Mouse (Mus musculus) CD4-positive, CD25-positive, alpha-beta regulatory T cell, adult 2 months (primary cell): ENCODE results near the gene Rbm20.

Experiments
- DNase-seq: peaks from one replicate; pipeline ENCODE4 v3.0.0-alpha.2; 2012; ENCODE audit warnings: low read depth, low spot score

Gene Rbm20

GRCm38 (mm10) chr19:53757432-53758109, 80.5 kb downstream of the Rbm20 start:
- no peak for DNase-seq

- DNase-seq: no peak
Observed at GRCm38 (mm10) chr19:53758881-53759418, 81.8 kb downstream of the Rbm20 start.

GRCm38 (mm10) chr19:53760125-53761101, 83.3 kb downstream of the Rbm20 start:
- peak; percentile 8 for DNase-seq

- DNase-seq: peak; percentile 48
Observed at GRCm38 (mm10) chr19:53762749-53763438, 85.8 kb downstream of the Rbm20 start.

GRCm38 (mm10) chr19:53764688-53765478, 87.8 kb downstream of the Rbm20 start:
- no peak for DNase-seq

GRCm38 (mm10) chr19:53768478-53768877, 91.4 kb downstream of the Rbm20 start:
- DNase-seq: peak; percentile 79

DNA sequence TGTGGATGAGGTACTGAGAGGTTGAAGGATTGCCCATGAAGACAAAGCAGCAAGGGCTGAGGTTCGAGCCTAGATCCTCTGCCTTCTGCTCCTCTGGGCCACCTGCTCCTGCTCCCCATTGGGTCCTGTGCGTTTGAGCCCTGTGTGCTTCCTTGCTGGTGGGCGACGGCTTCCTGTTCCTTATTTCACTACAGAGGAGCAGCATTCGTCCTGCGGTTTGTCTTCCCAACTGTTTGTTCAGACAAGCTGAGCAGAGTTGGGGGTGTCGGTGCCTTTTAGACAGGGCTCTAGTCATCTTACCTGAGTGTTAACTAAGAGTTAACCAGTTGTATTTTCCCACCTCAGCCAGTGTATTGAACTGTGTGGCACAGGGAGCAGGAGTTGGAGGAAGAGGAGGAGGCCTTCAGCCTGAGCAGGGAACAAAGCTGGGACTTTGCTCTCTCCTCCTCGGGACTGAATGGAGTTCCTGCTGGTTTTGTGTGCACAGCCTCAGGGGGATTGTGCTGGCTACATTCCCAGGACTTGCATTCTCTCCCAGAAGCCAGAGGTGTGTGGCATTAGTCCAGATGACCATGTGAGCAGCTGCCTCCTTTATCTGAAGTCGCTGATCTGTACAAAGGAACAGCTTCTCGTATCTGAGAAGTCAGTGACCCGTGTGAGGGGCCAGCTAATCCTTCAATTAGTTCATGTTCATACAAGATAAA, 97.0 kb downstream of the Rbm20 start:
- no peak for DNase-seq

DNA sequence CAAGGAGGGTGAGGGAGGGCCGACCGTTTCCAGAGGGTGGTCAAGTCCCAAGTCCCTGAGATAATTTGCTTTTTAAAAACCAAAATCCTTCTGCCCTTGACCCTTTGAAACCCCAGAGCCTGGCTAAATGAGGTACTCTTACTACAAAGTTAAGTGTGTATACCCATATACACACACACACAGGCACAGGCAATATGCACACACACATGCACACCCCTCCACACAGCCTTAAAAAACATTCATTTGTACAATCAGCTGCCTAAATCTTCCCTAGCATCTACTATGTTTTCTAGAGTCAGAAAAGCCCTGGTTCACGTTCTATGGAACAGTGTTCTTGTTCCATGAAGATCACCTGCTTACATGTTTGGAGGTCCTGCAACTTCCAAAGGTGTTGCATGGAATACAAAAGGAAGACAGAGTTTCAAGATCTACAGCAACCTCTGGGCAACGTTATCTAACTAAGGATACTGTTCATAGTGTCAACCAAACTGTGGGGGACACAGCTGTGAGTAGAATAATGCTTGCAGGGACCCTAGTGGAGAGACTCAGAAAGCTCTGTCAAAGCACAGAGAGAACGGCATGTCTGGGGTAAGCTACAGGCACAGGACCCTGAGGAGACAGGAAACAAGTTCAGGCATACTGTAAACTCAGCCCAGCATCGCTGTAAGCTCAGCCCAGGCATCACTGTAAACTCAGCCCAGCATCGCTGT, 97.7 kb downstream of the Rbm20 start:
- no peak for DNase-seq

- no peak for DNase-seq
Observed at GRCm38 (mm10) chr19:53779402-53779801, 102.3 kb downstream of the Rbm20 start.

GRCm38 (mm10) chr19:53779818-53780217, 102.7 kb downstream of the Rbm20 start:
- no peak for DNase-seq

GRCm38 (mm10) chr19:53780752-53781602, 103.9 kb downstream of the Rbm20 start:
- no peak for DNase-seq

DNA sequence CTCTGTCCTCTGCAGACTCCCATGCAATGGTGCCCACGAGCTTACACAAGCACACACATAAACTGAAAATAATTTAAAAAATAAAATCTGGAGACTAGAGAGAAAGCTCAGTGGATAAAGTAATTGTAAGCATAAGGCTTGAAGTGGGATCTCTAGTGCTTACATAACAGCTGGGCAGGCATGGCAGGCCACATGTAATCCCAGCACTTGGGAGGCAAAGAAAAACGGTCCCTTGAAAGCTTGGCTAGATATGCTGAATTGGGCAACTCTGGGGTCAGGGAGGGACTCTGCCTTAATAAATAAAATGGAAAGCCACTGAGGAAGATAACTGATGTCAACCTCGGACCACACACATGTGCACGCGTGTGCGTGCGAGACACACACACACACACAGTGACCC, 104.7 kb downstream of the Rbm20 start:
- no peak for DNase-seq

- no peak for DNase-seq
Observed at GRCm38 (mm10) chr19:53785352-53785751, 108.2 kb downstream of the Rbm20 start.

DNA sequence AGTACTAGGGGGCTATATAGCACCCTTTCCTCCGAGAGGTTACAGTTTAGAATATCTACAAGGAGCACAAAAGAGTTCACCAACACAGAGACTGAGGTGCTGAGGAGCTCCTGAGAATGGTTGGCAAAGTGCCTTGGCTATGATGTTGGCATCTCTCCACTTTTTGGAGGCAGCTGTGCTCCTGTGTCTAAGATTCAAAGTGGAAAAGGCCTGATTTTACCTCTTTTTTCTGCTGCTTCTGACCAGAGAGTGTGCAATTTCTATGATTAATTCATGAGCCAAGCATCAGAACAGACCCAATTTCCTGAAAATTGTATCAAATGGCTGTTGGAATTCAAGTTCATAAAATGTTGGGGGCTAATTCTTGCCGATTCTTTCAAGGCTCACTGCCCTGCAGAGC, 109.1 kb downstream of the Rbm20 start:
- DNase-seq: no peak

DNA sequence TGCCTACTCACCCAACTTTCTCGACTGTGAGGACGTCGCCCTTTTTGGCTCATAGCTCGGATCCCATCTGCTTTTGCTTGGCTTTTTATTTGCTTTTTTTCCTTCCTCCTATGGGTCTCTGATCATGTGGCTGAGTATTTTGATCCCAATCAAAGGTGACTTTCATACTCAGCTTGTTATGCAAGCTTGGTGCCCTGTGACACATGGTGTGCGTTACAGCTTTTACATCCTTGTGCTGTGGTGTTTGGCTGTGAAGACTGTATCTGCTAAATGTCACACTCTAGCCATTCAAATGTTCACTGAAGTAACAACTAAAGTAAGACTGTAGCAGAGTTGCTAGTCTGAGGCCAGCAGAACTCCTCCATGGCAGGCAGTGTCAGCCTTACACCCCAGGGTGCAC, 109.7 kb downstream of the Rbm20 start:
- no peak for DNase-seq

GRCm38 (mm10) chr19:53788621-53789331, 111.7 kb downstream of the Rbm20 start:
- no peak for DNase-seq

DNA sequence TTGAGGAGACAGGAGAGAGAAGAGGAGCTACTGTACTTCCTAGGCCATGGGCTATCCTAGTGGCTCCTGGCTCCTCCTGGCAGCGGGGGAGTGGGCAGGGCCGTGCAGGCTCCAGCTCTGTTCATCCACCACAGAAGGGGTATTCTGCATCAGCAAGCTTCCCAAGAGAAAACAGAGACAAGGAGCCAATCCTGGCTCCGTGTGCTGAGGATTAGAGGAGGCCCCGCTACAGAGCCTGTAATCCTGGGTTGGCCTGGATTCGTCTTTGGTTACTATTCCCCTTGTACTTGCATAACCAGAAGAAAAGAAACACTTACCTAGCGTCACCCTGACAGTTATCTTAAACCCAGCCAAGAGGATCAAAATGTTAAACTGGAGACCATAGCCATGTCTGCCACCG, 112.5 kb downstream of the Rbm20 start:
- no peak for DNase-seq
